Mouse (Mus musculus) myocyte (in vitro differentiated cells): ENCODE measurements around the gene Pld5. TPM values are rescaled to one million over a fixed set of nuclear protein-coding genes. Genes with fewer than 3 reads are reported as not detected.

ENCODE experiments used
- H3K27me3 ChIP-seq: one replicate; pipeline ENCODE4 v1.6.1; 2011; ENCODE audit not compliant: control insufficient read depth, insufficient read depth, insufficient read length
- H3K36me3 ChIP-seq: one replicate; pipeline ENCODE4 v1.6.1; 2011; ENCODE audit not compliant: control insufficient read depth, insufficient read depth
- H3K4me2 ChIP-seq: one replicate; pipeline ENCODE4 v1.6.1; 2011; ENCODE audit warnings: low read depth, control low read depth
- H3K4me3 ChIP-seq: one replicate; pipeline ENCODE4 v1.5.1; 2011; ENCODE audit warnings: mild to moderate bottlenecking, control low read depth, moderate library complexity
- H3K79me2 ChIP-seq: one replicate; pipeline ENCODE4 v1.6.1; 2011; ENCODE audit not compliant: control insufficient read depth, insufficient read depth
- H3ac ChIP-seq: one replicate; pipeline ENCODE4 v1.6.1; 2011; ENCODE audit not compliant: control insufficient read depth, insufficient read length
- CEBPB ChIP-seq: IDR thresholded peaks from 2 replicates; pipeline ENCODE4 v1.6.1; 2011; ENCODE audit warnings: mild to moderate bottlenecking, moderate library complexity; ENCODE audit not compliant: poor library complexity, insufficient read depth, severe bottlenecking
- E2F4 ChIP-seq: IDR thresholded peaks from one replicate; pipeline ENCODE4 v1.6.1; 2011; ENCODE audit warnings: mild to moderate bottlenecking, control low read depth, moderate library complexity; ENCODE audit not compliant: insufficient read depth
- MAX ChIP-seq: IDR thresholded peaks from one replicate; pipeline ENCODE4 v1.6.1; 2011; ENCODE audit warnings: low read depth, mild to moderate bottlenecking, control low read depth
- MYOD1 ChIP-seq, 3 experiments: IDR thresholded peaks; one replicate each; pipeline ENCODE4 v1.6.1; 2011; ENCODE audit warnings: control low read depth in 2 of 3, low read depth in 2 of 3, mild to moderate bottlenecking in 2 of 3, moderate library complexity in 1 of 3; ENCODE audit not compliant: insufficient read length in 2 of 3, control insufficient read depth in 1 of 3
- MYOG ChIP-seq, 3 experiments: IDR thresholded peaks; one replicate each; pipeline ENCODE4 v1.6.1; 2011; ENCODE audit warnings: control low read depth in 2 of 3, low read depth in 2 of 3, mild to moderate bottlenecking in 2 of 3; ENCODE audit not compliant: insufficient read length in 2 of 3, control insufficient read depth in 1 of 3, insufficient read depth in 1 of 3
- POLR2A ChIP-seq: IDR thresholded peaks from one replicate; pipeline ENCODE4 v1.6.1; 2011; ENCODE audit warnings: low read depth, mild to moderate bottlenecking, control low read depth, moderate library complexity; ENCODE audit not compliant: insufficient read length
- POLR2AphosphoS2 ChIP-seq: IDR thresholded peaks from one replicate; pipeline ENCODE4 v1.6.1; 2011; ENCODE audit warnings: low read depth, control low read depth; ENCODE audit not compliant: insufficient read length
- REST ChIP-seq: IDR thresholded peaks from one replicate; pipeline ENCODE4 v1.6.1; 2011; ENCODE audit warnings: mild to moderate bottlenecking, control low read depth, moderate library complexity; ENCODE audit not compliant: insufficient read depth, insufficient read length
- SRF ChIP-seq: IDR thresholded peaks from one replicate; pipeline ENCODE4 v1.6.1; 2011; ENCODE audit warnings: low read depth; ENCODE audit not compliant: control insufficient read depth, insufficient read length
- TCF12 ChIP-seq: IDR thresholded peaks from one replicate; pipeline ENCODE4 v1.6.1; 2011; ENCODE audit warnings: mild to moderate bottlenecking, control low read depth; ENCODE audit not compliant: poor library complexity, insufficient read depth, severe bottlenecking
- TCF3 ChIP-seq: IDR thresholded peaks from one replicate; pipeline ENCODE4 v1.6.1; 2011; ENCODE audit warnings: low read depth, control low read depth; ENCODE audit not compliant: insufficient read length
- USF1 ChIP-seq: IDR thresholded peaks from one replicate; pipeline ENCODE4 v1.6.1; 2011; ENCODE audit warnings: low read depth, mild to moderate bottlenecking, control low read depth, moderate library complexity
- polyA plus RNA-seq: library from polyadenylated mRNA; unstranded; fragments of >200 nt; fragmentation: generic; extraction: Trizol; gene quantifications from one replicate; pipeline ENCODE4 v1.2.1, GENCODE M21; 2012; ENCODE audit warnings: missing spikeins

Pld5 gene
- polyA plus RNA-seq, 1 experiment: not detected

GRCm38 (mm10) chr1:176011535-176011934, 263.6 kb downstream of the Pld5 start:
- H3K79me2 ChIP-seq: no peaks in the 10 kb centered on the region
- H3K4me2 ChIP-seq: no peak overlapping the region
- TF ChIP-seq MYOG (IDR thresholded peaks at IDR 0.05; ENCODE audit: control insufficient read depth in 1 of 3, insufficient read depth in 1 of 3, insufficient read length in 2 of 3, low read depth in 2 of 3) (no peak), SRF (no peak), REST (no peak), USF1 (no peak), MAX (no peak), E2F4 (no peak), POLR2AphosphoS2 (no peak), POLR2A (no peak), TCF12 (no peak), CEBPB (no peak), TCF3 (no peak), MYOD1 (IDR thresholded peaks at IDR 0.05; ENCODE audit: control insufficient read depth in 1 of 3, insufficient read length in 2 of 3, low read depth in 2 of 3) (no peak)
- H3K4me3 ChIP-seq: no peak overlapping the region
- no peak overlapping the region for H3ac ChIP-seq
- H3K27me3 ChIP-seq: no peaks in the 10 kb centered on the region
- H3K36me3 ChIP-seq: no peaks in the 10 kb centered on the region

GRCm38 (mm10) chr1:176011072-176011471, 264.0 kb downstream of the Pld5 start:
- no peaks in the 10 kb centered on the region for H3K27me3 ChIP-seq
- H3K4me3 ChIP-seq: no peak overlapping the region
- H3K4me2 ChIP-seq: no peak overlapping the region
- TF ChIP-seq REST (no peak), MAX (no peak)
- no peaks in the 10 kb centered on the region for H3K79me2 ChIP-seq
- H3K36me3 ChIP-seq: no peaks in the 10 kb centered on the region
- H3ac ChIP-seq: no peak overlapping the region

GRCm38 (mm10) chr1:176008411-176008810, 266.7 kb downstream of the Pld5 start:
- no peak overlapping the region for H3ac ChIP-seq
- H3K4me3 ChIP-seq: no peak overlapping the region
- no peaks in the 10 kb centered on the region for H3K36me3 ChIP-seq

GRCm38 (mm10) chr1:176000599-176000998, 274.5 kb downstream of the Pld5 start:
- Histone ChIP-seq H3K4me2 (no peak overlapping the region), H3K79me2 (no peaks in the 10 kb centered on the region), H3K36me3 (no peaks in the 10 kb centered on the region), H3K27me3 (no peaks in the 10 kb centered on the region), H3K4me3 (no peak overlapping the region), H3ac (no peak overlapping the region)
- TF ChIP-seq MYOG (IDR thresholded peaks at IDR 0.05; ENCODE audit: control insufficient read depth in 1 of 3, insufficient read depth in 1 of 3, insufficient read length in 2 of 3, low read depth in 2 of 3) (no peak), E2F4 (no peak), MAX (no peak), POLR2AphosphoS2 (no peak), MYOD1 (IDR thresholded peaks at IDR 0.05; ENCODE audit: control insufficient read depth in 1 of 3, insufficient read length in 2 of 3, low read depth in 2 of 3) (no peak)

More at GRCm38 (mm10) chr1:176008411-176008810, 266.7 kb downstream of the Pld5 start:
- H3K27me3 ChIP-seq: no peaks in the 10 kb centered on the region
- no peak for TF ChIP-seq REST
- TF ChIP-seq POLR2AphosphoS2: no peak
- no peak for TF ChIP-seq TCF3
- TF ChIP-seq MYOG (IDR thresholded peaks at IDR 0.05; ENCODE audit: control insufficient read depth in 1 of 3, insufficient read depth in 1 of 3, insufficient read length in 2 of 3, low read depth in 2 of 3): no peak
- no peak for TF ChIP-seq TCF12
- TF ChIP-seq MAX: no peak
- TF ChIP-seq MYOD1 (IDR thresholded peaks at IDR 0.05; ENCODE audit: control insufficient read depth in 1 of 3, insufficient read length in 2 of 3, low read depth in 2 of 3): no peak
- no peak for TF ChIP-seq CEBPB
- TF ChIP-seq E2F4: no peak
- TF ChIP-seq SRF: no peak
- no peak for TF ChIP-seq USF1
- no peak overlapping the region for H3K4me2 ChIP-seq
- no peaks in the 10 kb centered on the region for H3K79me2 ChIP-seq

GRCm38 (mm10) chr1:175997076-175997651, 277.9 kb downstream of the Pld5 start:
- Histone ChIP-seq H3K79me2 (no peaks in the 10 kb centered on the region), H3K4me3 (no peak overlapping the region), H3K36me3 (no peaks in the 10 kb centered on the region), H3K27me3 (no peaks in the 10 kb centered on the region), H3K4me2 (no peak overlapping the region), H3ac (no peak overlapping the region)
- TF ChIP-seq CEBPB: no peak

- Histone ChIP-seq H3ac (no peak overlapping the region), H3K27me3 (no peaks in the 10 kb centered on the region), H3K4me3 (no peak overlapping the region), H3K4me2 (no peak overlapping the region), H3K36me3 (no peaks in the 10 kb centered on the region), H3K79me2 (no peaks in the 10 kb centered on the region)
- TF ChIP-seq POLR2A: no peak
- no peak for TF ChIP-seq E2F4
- no peak for TF ChIP-seq MYOD1 (IDR thresholded peaks at IDR 0.05; ENCODE audit: control insufficient read depth in 1 of 3, insufficient read length in 2 of 3, low read depth in 2 of 3)
- no peak for TF ChIP-seq REST
- no peak for TF ChIP-seq POLR2AphosphoS2
- TF ChIP-seq CEBPB: no peak
- TF ChIP-seq MYOG (IDR thresholded peaks at IDR 0.05; ENCODE audit: control insufficient read depth in 1 of 3, insufficient read depth in 1 of 3, insufficient read length in 2 of 3, low read depth in 2 of 3): no peak
- no peak for TF ChIP-seq TCF12
- TF ChIP-seq MAX: no peak
- TF ChIP-seq TCF3: no peak
- TF ChIP-seq SRF: no peak
- no peak for TF ChIP-seq USF1
Measured at GRCm38 (mm10) chr1:175988912-175989311, 286.2 kb downstream of the Pld5 start.
